Mouse (Mus musculus): ENCODE data around the gene Megf6.

DNA sequence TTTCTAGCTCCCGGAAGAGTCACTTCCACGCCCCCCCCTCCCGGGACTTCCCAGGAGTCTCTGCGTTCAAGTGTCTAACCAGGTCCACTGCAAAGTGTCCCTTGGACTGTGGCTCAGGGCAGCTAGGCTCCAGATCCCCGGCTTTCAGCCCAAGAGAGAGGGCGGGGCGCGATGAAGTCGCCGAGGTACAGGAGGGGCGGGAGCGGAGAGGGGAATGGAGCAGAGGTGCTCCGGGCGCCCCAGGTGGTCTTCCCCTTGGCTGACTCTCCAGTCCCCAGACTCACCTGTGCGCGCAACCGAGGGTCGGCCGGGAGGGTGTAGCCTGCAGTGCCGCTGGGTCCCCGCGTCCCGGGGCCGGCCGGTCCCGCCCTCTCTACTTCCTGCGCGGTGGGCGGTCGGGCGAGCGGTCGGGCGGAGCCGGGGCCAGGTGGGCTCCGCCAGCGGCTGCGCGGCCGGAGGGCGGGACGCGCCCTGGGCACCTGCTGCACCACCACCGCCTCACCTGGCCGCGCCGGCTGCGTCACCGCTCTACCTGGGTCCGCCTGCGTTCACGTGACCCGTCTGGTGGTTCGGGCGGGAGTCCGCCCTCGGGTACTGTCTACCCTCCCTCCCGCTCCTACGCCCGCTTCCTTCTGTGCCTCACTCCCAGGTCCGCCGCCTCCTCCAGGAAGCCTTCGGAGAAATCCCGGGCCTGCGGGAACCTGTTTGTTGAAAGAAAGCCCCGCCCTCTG lies 129.2 kb downstream of the Megf6 start:
- TF ChIP-seq GATA1 (IDR thresholded peaks at IDR 0.05; ENCODE audit: borderline replicate concordance, low read length) (no peak), FLI1 (IDR thresholded peaks at IDR 0.05; ENCODE audit: low read length) (no peak)

Data from megakaryocyte, embryonic 14.5 days (primary cell).